Mouse (Mus musculus) liver, adult 2 months (tissue): ENCODE measurements around the gene Ptk7.

Experiments used
- CTCF ChIP-seq: fragments of 200-500 bp; IDR thresholded peaks from 2 replicates; pipeline ENCODE4 v1.5.1; 2011; ENCODE audit warnings: low read depth, low read length, control low read depth
- POLR2A ChIP-seq: fragments of 200-500 bp; IDR thresholded peaks from 2 replicates; pipeline ENCODE4 v1.6.1; 2011; ENCODE audit warnings: low read length, control low read depth; ENCODE audit not compliant: insufficient read depth; ENCODE audit errors: extremely low read depth

- TF ChIP-seq CTCF (no peak), POLR2A (no peak)
Observed at GRCm38 (mm10) chr17:46619683-46620357, 9.5 kb downstream of the Ptk7 start.
